Mouse (Mus musculus) testis, adult 2 months (tissue): ENCODE data around the gene Sh3d21. TPM values are rescaled to one million over a fixed set of nuclear protein-coding genes. Genes with fewer than 3 reads are reported as not detected.
A peak's percentile ranks its signal among the peaks of the same experiment; 100 is the strongest.

Source experiments
- H3K27ac ChIP-seq: fragments of 200-500 bp; 2 replicates; pipeline ENCODE4 v1.5.1; 2012; ENCODE audit warnings: low read depth, low read length; ENCODE audit not compliant: control insufficient read depth, insufficient read depth
- H3K27me3 ChIP-seq: fragments of 200-500 bp; 2 replicates; pipeline ENCODE4 v1.6.1; 2012; ENCODE audit warnings: mild to moderate bottlenecking, low read length, moderate library complexity; ENCODE audit not compliant: control insufficient read depth, insufficient read depth
- H3K36me3 ChIP-seq: fragments of 200-500 bp; 2 replicates; pipeline ENCODE4 v1.6.1; 2012; ENCODE audit warnings: mild to moderate bottlenecking, low read length; ENCODE audit not compliant: control insufficient read depth, insufficient read depth
- H3K4me1 ChIP-seq: fragments of 200-500 bp; 2 replicates; pipeline ENCODE4 v1.6.1; 2012; ENCODE audit warnings: low read length; ENCODE audit not compliant: control insufficient read depth, insufficient read depth
- H3K4me3 ChIP-seq: fragments of 200-500 bp; 2 replicates; pipeline ENCODE4 v1.5.1; 2012; ENCODE audit warnings: low read depth, mild to moderate bottlenecking, low read length, moderate library complexity, mixed read lengths; ENCODE audit not compliant: control insufficient read depth
- CTCF ChIP-seq: fragments of 200-500 bp; IDR thresholded peaks from 2 replicates; pipeline ENCODE4 v1.5.1; 2012; ENCODE audit warnings: low read depth, mild to moderate bottlenecking, inconsistent platforms, low read length, moderate library complexity; ENCODE audit not compliant: control insufficient read depth, insufficient read depth, insufficient replicate concordance
- POLR2A ChIP-seq: fragments of 200-500 bp; IDR thresholded peaks from 2 replicates; pipeline ENCODE4 v1.6.1; 2012; ENCODE audit warnings: low read depth, mild to moderate bottlenecking, inconsistent platforms, low read length, moderate library complexity; ENCODE audit not compliant: control insufficient read depth
- polyA plus RNA-seq: library from polyadenylated mRNA; depleted of rRNA; stranded (reverse); fragments of >200 nt; gene quantifications from 2 replicates; pipeline ENCODE4 v1.2.3, GENCODE M21; 2012

Gene Sh3d21
- polyA plus RNA-seq, 1 experiment = 285 TPM

- peaks cover 4% of the 10 kb centered on the region; the same call in 1 of the 2 replicates for H3K36me3 ChIP-seq
- H3K27me3 ChIP-seq = no peaks in the 10 kb centered on the region
- H3K4me1 ChIP-seq = no peaks in the 10 kb centered on the region
- TF ChIP-seq POLR2A (no peak), CTCF (no peak)
- H3K27ac ChIP-seq = peak overlapping the region; percentile 36
- H3K4me3 ChIP-seq = no peak overlapping the region
Observed at GRCm38 (mm10) chr4:126141021-126141420, 22.3 kb downstream of the Sh3d21 start.

GRCm38 (mm10) chr4:126137773-126138172 is 25.5 kb downstream of the Sh3d21 start:
- Histone ChIP-seq H3K36me3 (peaks cover 4% of the 10 kb centered on the region; the same call in 1 of the 2 replicates), H3K27me3 (no peaks in the 10 kb centered on the region), H3K4me1 (no peaks in the 10 kb centered on the region), H3K27ac (no peak overlapping the region), H3K4me3 (no peak overlapping the region)
- TF ChIP-seq POLR2A (no peak), CTCF (no peak)

GRCm38 (mm10) chr4:126134639-126135038 is 28.7 kb downstream of the Sh3d21 start:
- no peaks in the 10 kb centered on the region for H3K27me3 ChIP-seq
- H3K36me3 ChIP-seq = peaks cover 4% of the 10 kb centered on the region
- H3K4me3 ChIP-seq = no peak overlapping the region
- TF ChIP-seq POLR2A (no peak), CTCF (no peak)
- no peaks in the 10 kb centered on the region for H3K4me1 ChIP-seq
- H3K27ac ChIP-seq = no peak overlapping the region

DNA sequence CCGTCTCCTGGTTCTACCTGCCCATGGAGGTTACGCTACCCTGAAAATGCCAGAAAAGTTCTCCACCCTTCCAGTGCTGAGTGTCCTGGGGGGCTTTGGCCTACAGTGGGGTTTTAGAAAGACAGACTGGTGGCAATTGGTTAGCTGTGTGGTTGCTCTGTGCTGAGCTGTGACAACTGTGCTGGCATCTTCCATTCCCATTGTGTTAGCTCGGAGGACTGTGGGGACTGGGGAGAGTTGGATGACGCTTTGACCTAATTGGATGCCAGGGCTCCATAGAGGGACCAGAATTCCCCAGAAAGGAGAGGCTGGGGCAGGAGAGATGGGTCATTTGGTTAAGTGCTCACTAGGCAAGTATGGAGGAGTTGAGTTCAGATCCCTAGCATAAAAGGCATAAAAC is 29.1 kb downstream of the Sh3d21 start:
- Histone ChIP-seq H3K36me3 (peaks cover 2% of the 10 kb centered on the region), H3K4me1 (no peaks in the 10 kb centered on the region), H3K4me3 (no peak overlapping the region), H3K27ac (no peak overlapping the region), H3K27me3 (no peaks in the 10 kb centered on the region)
- TF ChIP-seq POLR2A (no peak), CTCF (no peak)

DNA sequence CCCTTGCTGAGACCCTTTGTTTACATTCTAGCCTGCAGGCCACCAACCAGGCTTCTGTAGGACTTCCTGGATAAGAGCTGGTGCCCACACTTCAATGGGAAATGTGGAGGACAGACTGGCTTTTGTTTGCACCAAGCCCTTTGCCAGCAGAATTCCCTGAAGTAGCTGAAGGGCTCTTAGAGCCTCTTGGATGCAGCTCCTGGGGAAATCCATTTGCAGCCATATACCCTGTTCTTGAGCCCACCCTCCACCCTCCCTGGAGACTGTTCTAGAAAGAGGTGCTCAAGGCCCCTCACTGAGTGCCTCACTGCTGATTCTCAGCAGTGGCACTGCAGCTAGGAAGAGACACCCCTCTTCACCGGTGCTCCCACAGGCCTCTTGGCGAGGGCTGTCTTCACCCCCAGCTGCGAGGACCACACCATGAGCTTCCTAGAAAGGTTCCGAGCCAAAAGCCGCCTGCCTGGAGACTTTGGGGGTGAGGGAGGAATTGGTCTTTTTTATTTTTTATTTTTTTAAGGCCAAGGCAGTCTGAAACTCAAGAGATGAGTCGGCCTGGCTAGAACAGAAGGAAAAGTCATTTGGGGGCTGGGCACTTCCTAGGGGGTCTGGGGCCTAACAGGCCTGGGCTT is 30.5 kb downstream of the Sh3d21 start:
- Histone ChIP-seq H3K27me3 (no peaks in the 10 kb centered on the region), H3K36me3 (no peaks in the 10 kb centered on the region; the same call in 1 of the 2 replicates), H3K4me3 (no peak overlapping the region), H3K4me1 (no peaks in the 10 kb centered on the region), H3K27ac (peak overlapping the region; percentile 59; the same call in 1 of the 2 replicates)
- TF ChIP-seq POLR2A = no peak
- no peak for TF ChIP-seq CTCF

DNA sequence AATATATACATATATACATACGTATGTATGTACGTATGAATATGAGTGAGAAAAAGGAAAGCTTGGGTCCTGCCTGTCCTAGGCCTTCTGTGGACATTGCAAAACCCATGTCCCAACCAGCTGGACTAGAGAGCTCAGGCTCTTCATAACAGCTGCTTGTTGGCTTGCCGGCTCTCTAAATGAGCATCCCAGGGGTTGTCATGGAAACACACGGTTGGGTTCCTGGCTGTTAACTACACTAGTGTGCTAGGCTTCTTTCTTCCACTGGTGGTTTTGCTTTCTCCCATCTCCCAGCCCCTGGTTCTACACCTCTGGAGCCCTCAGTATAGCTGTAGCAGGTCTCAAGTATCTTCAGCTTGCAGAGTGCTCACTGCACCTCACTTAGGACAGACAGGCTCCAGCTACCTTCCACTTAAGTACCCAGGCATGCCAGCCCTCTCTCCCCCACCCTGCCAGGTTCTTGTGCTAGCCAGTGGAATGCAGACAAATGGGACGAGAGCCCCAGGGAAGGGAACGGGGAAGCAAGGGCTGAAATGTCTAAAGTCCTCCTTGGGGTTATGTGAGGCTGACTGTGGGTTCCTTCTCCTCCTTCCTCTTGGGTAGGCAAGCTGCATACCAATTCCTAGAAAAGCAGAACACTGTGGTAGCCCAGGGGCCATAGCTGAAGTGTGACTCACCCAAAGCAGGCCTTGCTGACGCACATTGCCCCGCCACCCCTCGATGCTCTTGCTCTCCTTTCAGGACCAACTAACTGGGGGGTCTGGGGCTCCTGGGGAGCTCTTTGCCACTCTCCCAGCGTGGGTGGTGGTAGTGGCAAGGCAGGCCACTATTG is 31.8 kb downstream of the Sh3d21 start:
- no peak overlapping the region for H3K4me3 ChIP-seq
- no peaks in the 10 kb centered on the region; the same call in 1 of the 2 replicates for H3K36me3 ChIP-seq
- H3K27ac ChIP-seq = peak overlapping the region; percentile 59; the same call in 1 of the 2 replicates
- TF ChIP-seq POLR2A = no peak
- no peaks in the 10 kb centered on the region for H3K27me3 ChIP-seq
- no peaks in the 10 kb centered on the region for H3K4me1 ChIP-seq

- no peak overlapping the region for H3K4me3 ChIP-seq
- no peak for TF ChIP-seq POLR2A
- TF ChIP-seq CTCF = no peak
- no peaks in the 10 kb centered on the region for H3K4me1 ChIP-seq
- no peak overlapping the region; the same call in 1 of the 2 replicates for H3K27ac ChIP-seq
- no peaks in the 10 kb centered on the region; the same call in 1 of the 2 replicates for H3K36me3 ChIP-seq
- no peaks in the 10 kb centered on the region for H3K27me3 ChIP-seq
Observed at GRCm38 (mm10) chr4:126130502-126130901, 32.8 kb downstream of the Sh3d21 start.
